Mouse (Mus musculus): ENCODE results near the gene Sp9.

DNA sequence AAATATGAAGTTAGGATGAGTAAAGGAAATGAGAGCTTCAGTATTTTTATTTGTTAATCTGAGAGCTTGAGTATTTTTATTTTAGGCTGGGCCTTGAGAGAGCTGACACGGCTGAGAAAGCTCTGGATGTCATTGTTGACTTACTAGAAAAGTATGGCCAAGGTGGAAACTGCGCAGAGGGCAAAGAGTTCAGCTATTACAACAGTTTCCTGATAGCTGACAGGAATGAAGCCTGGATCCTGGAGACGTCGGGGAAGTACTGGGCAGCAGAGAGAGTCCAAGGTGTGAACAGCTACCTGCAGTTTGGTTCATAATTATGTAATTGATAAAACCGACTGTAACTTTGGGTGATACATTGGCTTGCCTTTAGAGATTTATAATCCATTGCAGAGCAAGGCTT lies 47.5 kb downstream of the Sp9 start:
- TF ChIP-seq CTCF (IDR thresholded peaks at IDR 0.05; ENCODE audit: insufficient read depth, low read length) (no peak), POLR2A (IDR thresholded peaks at IDR 0.05; ENCODE audit: borderline replicate concordance, extremely low read depth, low read depth, low read length) (no peak)
